In the genomic region with DNA sequence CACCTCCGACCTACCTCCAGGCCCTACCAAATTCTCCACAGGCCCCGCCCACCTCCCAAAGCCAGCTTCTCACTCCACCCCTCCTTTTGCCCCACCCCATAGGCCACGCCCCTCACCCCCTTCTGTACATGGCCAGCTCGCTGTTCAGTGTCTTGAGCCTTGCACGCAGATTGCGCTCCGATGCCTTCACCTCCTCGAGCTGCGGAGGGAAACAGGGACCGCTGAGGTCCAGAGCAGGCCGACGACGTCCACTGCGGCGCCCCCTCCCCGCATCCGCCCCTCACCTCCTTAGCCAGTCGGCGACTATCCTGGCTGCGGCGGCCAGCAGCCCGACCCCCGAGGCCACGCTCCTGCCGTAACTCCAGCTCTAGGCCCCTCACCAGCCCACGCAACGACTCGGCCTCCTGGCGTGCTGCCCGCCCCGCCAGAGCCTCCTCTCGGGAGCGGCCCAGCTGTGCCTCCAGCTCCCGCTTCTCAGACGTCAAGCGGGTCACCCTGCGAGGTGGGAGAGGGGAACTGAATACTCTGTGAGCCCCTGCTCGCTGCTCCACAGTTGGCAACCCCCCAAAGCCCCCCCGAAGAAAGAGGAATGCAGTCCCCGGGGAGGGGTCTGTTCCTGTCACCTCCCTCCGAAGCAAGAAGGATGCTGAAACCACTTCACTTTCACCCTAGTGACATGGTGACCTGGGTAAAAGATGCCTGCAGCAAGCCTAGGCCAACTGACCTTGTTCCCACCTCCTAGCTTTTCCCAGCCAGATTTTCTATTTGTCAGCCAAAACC, we compare ENCODE assay signal across 10 mouse cellular contexts. TPM values are rescaled to one million over a fixed set of nuclear protein-coding genes. Genes with fewer than 3 reads are reported as not detected.
DNase-seq lines count a peak whose midpoint lies in the region; ATAC-seq lines count a peak whose summit lies in the region.
"Had no signal": no experiment of that assay in that cellular context is flagged by ENCODE, and none has a peak within 500 bp of the region (broad histone marks: within the 10 kb centered on the region; RNA-seq: fewer than 3 reads in every experiment).

No protein-coding gene starts in this region.

- H3K9me3 ChIP-seq in hindbrain, embryonic 15.5 days, result no peaks in the 10 kb centered on the region
- no peaks in the 10 kb centered on the region for H3K9me3 ChIP-seq in limb, embryonic 13.5 days
- no peaks in the 10 kb centered on the region for H3K9me3 ChIP-seq in midbrain, embryonic 12.5 days
- H3K9me3 ChIP-seq in stomach, embryonic 14.5 days (ENCODE audit: control insufficient read depth, low read depth, low read length), result no peaks in the 10 kb centered on the region

- H3K27me3 ChIP-seq in hindbrain, embryonic 15.5 days, result no peaks in the 10 kb centered on the region
- peaks cover 14% of the 10 kb centered on the region for H3K27me3 ChIP-seq in limb, embryonic 13.5 days
- peaks cover 26% of the 10 kb centered on the region for H3K27me3 ChIP-seq in midbrain, embryonic 12.5 days
- H3K27me3 ChIP-seq in stomach, embryonic 14.5 days (ENCODE audit: control insufficient read depth, insufficient read depth, low read length), result no peaks in the 10 kb centered on the region
- H3K27me3 ChIP-seq: CH12.LX had no signal

- peaks cover 32% of the 10 kb centered on the region for H3K4me1 ChIP-seq in hindbrain, embryonic 15.5 days (replicated peaks)
- peaks cover 23% of the 10 kb centered on the region for H3K4me1 ChIP-seq in limb, embryonic 13.5 days
- H3K4me1 ChIP-seq in midbrain, embryonic 12.5 days, result peaks cover 27% of the 10 kb centered on the region
- H3K4me1 ChIP-seq in stomach, embryonic 14.5 days (ENCODE audit: control insufficient read depth, insufficient read depth, low read length), result peaks cover 16% of the 10 kb centered on the region; the same call in 1 of the 2 replicates

- H3K9ac ChIP-seq in hindbrain, embryonic 15.5 days, result peak overlapping the region; percentile 65
- peak overlapping the region; percentile 71 for H3K9ac ChIP-seq in limb, embryonic 13.5 days
- H3K9ac ChIP-seq in midbrain, embryonic 12.5 days (replicated peaks), result peak overlapping the region; percentile 62
- peak overlapping the region; percentile 33; the same call in 1 of the 2 replicates for H3K9ac ChIP-seq in stomach, embryonic 14.5 days (replicated peaks; ENCODE audit: low read depth, low read length)

- DNase-seq in layer of hippocampus, adult 9-11 months, result peak; percentile 34
- DNase-seq in layer of hippocampus, postnatal 14 days (ENCODE audit: low spot score in 2 of 2), result no peak
- DNase-seq in cerebellum, postnatal 10 days, result peak; percentile 88 to 90
- DNase-seq in frontal cortex, postnatal 36 days (ENCODE audit: low spot score in 2 of 2), result peak; percentile 26 to 31

- peak overlapping the region; percentile 75 for H3K4me2 ChIP-seq in hindbrain, embryonic 15.5 days
- H3K4me2 ChIP-seq in limb, embryonic 13.5 days (replicated peaks), result peak overlapping the region; percentile 91
- peak overlapping the region; percentile 70 for H3K4me2 ChIP-seq in midbrain, embryonic 12.5 days (replicated peaks)
- H3K4me2 ChIP-seq in stomach, embryonic 14.5 days (replicated peaks; ENCODE audit: low read depth, low read length), result peak overlapping the region; percentile 62

- WGBS in hindbrain, embryonic 15.5 days, result 2% methylated on average over 40 of the region's 41 CpGs
- WGBS in limb, embryonic 13.5 days, result 1% methylated on average over 39 of the region's 41 CpGs
- WGBS in midbrain, embryonic 12.5 days, result 2% methylated on average over 41 of the region's 41 CpGs
- WGBS in stomach, embryonic 14.5 days, result 1% methylated on average over 41 of the region's 41 CpGs

- no peak overlapping the region for H3K27ac ChIP-seq in hindbrain, embryonic 15.5 days (replicated peaks)
- peak overlapping the region; percentile 15; the same call in 1 of the 2 replicates for H3K27ac ChIP-seq in limb, embryonic 13.5 days
- H3K27ac ChIP-seq in midbrain, embryonic 12.5 days (replicated peaks), result no peak overlapping the region
- peak overlapping the region; percentile 27; the same call in 1 of the 2 replicates for H3K27ac ChIP-seq in stomach, embryonic 14.5 days (ENCODE audit: low read length)
- H3K27ac ChIP-seq: macrophage had no signal

- H3K36me3 ChIP-seq in hindbrain, embryonic 15.5 days, result no peaks in the 10 kb centered on the region
- peaks cover 27% of the 10 kb centered on the region for H3K36me3 ChIP-seq in limb, embryonic 13.5 days
- 0 out of 2 replicates have a peak, but pooled peaks cover 6% of the 10 kb centered on the region for H3K36me3 ChIP-seq in midbrain, embryonic 12.5 days
- no peaks in the 10 kb centered on the region; the same call in 1 of the 2 replicates for H3K36me3 ChIP-seq in stomach, embryonic 14.5 days (ENCODE audit: control insufficient read depth, insufficient read depth, low read length)

- H3K4me3 ChIP-seq in hindbrain, embryonic 15.5 days, result peak overlapping the region; percentile 55
- H3K4me3 ChIP-seq in limb, embryonic 13.5 days, result peak overlapping the region; percentile 49
- H3K4me3 ChIP-seq in midbrain, embryonic 12.5 days, result peak overlapping the region; percentile 45
- H3K4me3 ChIP-seq in stomach, embryonic 14.5 days (ENCODE audit: low read depth, low read length), result peak overlapping the region; percentile 33

- peak; percentile 31 for ATAC-seq in hindbrain, embryonic 15.5 days (ENCODE audit: low FRiP score, low read depth)
- ATAC-seq in limb, embryonic 13.5 days (ENCODE audit: low FRiP score, low read depth), result peak; percentile 60
- ATAC-seq in midbrain, embryonic 12.5 days (ENCODE audit: low FRiP score, low read depth), result peak; percentile 27
- ATAC-seq in stomach, embryonic 14.5 days (ENCODE audit: insufficient number of reproducible peaks, insufficient read depth, low FRiP score, low read depth), result peak; percentile 48; the same call in 1 of the 2 replicates

RNA-seq across cellular contexts. Expression of a gene that starts 16.4 kb away (rescaled TPM):
- 10 to 100 TPM; 11.0 to 12.8 TPM for total RNA-seq in layer of hippocampus, postnatal 14 days (2021)
- 29.7 and 30.6 TPM in 2 replicates for polyA plus RNA-seq in hindbrain, embryonic 15.5 days (2015; fragmentation: Nextera tagmentation; extraction: Ambion mirVana)
- polyA plus RNA-seq in limb, embryonic 13.5 days (2015; fragmentation: Nextera tagmentation; extraction: Ambion mirVana), result 32.8 and 34.6 TPM in 2 replicates
- 34.7 and 38.7 TPM in 2 replicates for polyA plus RNA-seq in midbrain, embryonic 12.5 days (2016; fragmentation: Nextera tagmentation; extraction: Ambion mirVana)
- 18.5 and 21.7 TPM in 2 replicates for polyA plus RNA-seq in stomach, embryonic 14.5 days (2014; fragmentation: Nextera tagmentation; extraction: Ambion mirVana)

RNA-seq across cellular contexts. Expression of a gene that starts 22.7 kb away (rescaled TPM):
- 10 to 100 TPM; 28.4 to 35.0 TPM for total RNA-seq in layer of hippocampus, postnatal 14 days (2021)
- polyA plus RNA-seq in hindbrain, embryonic 15.5 days (2015; fragmentation: Nextera tagmentation; extraction: Ambion mirVana), result 22.9 and 25.9 TPM in 2 replicates
- 0.74 and 1.0 TPM in 2 replicates for polyA plus RNA-seq in limb, embryonic 13.5 days (2015; fragmentation: Nextera tagmentation; extraction: Ambion mirVana)
- 2.5 and 4.2 TPM in 2 replicates for polyA plus RNA-seq in midbrain, embryonic 12.5 days (2016; fragmentation: Nextera tagmentation; extraction: Ambion mirVana)
- 23.9 and 32.8 TPM in 2 replicates for polyA plus RNA-seq in stomach, embryonic 14.5 days (2014; fragmentation: Nextera tagmentation; extraction: Ambion mirVana)

RNA-seq across cellular contexts. Expression of a gene that starts 31.8 kb away (rescaled TPM):
- total RNA-seq in layer of hippocampus, postnatal 14 days (2021), result 100 to 1,000 TPM in 1 of 2 experiments, 10 to 100 TPM in 1; 93.5 to 101 TPM
- polyA plus RNA-seq in hindbrain, embryonic 15.5 days (2015; fragmentation: Nextera tagmentation; extraction: Ambion mirVana), result 12.5 and 13.0 TPM in 2 replicates
- polyA plus RNA-seq in limb, embryonic 13.5 days (2015; fragmentation: Nextera tagmentation; extraction: Ambion mirVana), result 0.33 and 0.41 TPM in 2 replicates
- polyA plus RNA-seq in midbrain, embryonic 12.5 days (2016; fragmentation: Nextera tagmentation; extraction: Ambion mirVana), result 12.0 and 13.5 TPM in 2 replicates
- polyA plus RNA-seq in stomach, embryonic 14.5 days (2014; fragmentation: Nextera tagmentation; extraction: Ambion mirVana), result 0.81 and 1.2 TPM in 2 replicates

RNA-seq across cellular contexts. Expression of a gene that starts 54.1 kb away (rescaled TPM):
- 1 to 10 TPM; 1.7 to 2.0 TPM for total RNA-seq in layer of hippocampus, postnatal 14 days (2021)
- 0.44 and 1.3 TPM in 2 replicates for polyA plus RNA-seq in hindbrain, embryonic 15.5 days (2015; fragmentation: Nextera tagmentation; extraction: Ambion mirVana)
- polyA plus RNA-seq in limb, embryonic 13.5 days (2015; fragmentation: Nextera tagmentation; extraction: Ambion mirVana), result 0.17 and 0.23 TPM in 2 replicates
- 0.59 and 0.63 TPM in 2 replicates for polyA plus RNA-seq in midbrain, embryonic 12.5 days (2016; fragmentation: Nextera tagmentation; extraction: Ambion mirVana)
- 1.0 and 1.1 TPM in 2 replicates for polyA plus RNA-seq in stomach, embryonic 14.5 days (2014; fragmentation: Nextera tagmentation; extraction: Ambion mirVana)
- total RNA-seq: CH12.LX had no signal

Comparison
In these comparisons a context has a peak if more than half of its experiments do, and no peak if none do; other contexts are left out.
1. DNase-seq: peak in layer of hippocampus, adult 9-11 months (single experiment), cerebellum, postnatal 10 days (2 of 2) and frontal cortex, postnatal 36 days (2 of 2); none in layer of hippocampus, postnatal 14 days (0 of 2).
2. H3K27ac ChIP-seq: peak in limb, embryonic 13.5 days (single experiment) and stomach, embryonic 14.5 days (single experiment); none in hindbrain, embryonic 15.5 days (single experiment) and midbrain, embryonic 12.5 days (single experiment).
3. Peak in every context shown above with its lines, with median percentiles within 50 percentile points of each other: ATAC-seq, H3K4me2 ChIP-seq, H3K4me3 ChIP-seq and H3K9ac ChIP-seq.